Mouse (Mus musculus): ENCODE data around the gene Mettl26. TPM values are rescaled to one million over a fixed set of nuclear protein-coding genes. Genes with fewer than 3 reads are reported as not detected.

Mettl26 gene
- polyA plus RNA-seq, 1 experiment from 2014 or later: 50.7 TPM

DNA sequence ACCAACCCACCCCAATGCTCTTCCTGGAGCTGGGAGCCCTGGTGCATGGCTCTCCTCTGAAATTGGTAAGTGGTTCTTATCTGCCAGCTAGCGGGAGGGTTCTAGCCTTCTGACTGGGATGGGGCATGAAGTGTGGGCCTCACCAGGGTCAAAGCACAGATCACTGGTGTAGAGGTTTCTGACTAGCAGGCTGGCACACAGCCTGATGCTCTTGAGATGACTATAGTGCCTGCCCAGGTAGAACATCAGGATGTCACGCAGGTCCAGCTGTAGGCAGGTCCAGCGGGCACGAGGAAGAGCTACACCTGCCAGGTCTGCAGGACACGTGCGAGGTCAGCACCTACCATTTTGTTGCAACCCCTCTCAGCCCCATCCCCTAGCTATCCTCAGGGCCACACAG, 14.6 kb upstream of the Mettl26 start:
- no peak overlapping the region for H3K4me2 ChIP-seq (replicated peaks; ENCODE audit: low read depth, low read length)
- peaks cover 4% of the 10 kb centered on the region; the same call in 1 of the 2 replicates for H3K4me1 ChIP-seq (ENCODE audit: insufficient read depth, low read depth, low read length)
- H3K36me3 ChIP-seq (ENCODE audit: insufficient read depth, low read length): no peaks in the 10 kb centered on the region
- H3K9ac ChIP-seq (replicated peaks; ENCODE audit: low read depth): no peak overlapping the region
- no peak overlapping the region for H3K4me3 ChIP-seq (ENCODE audit: low read depth, low read length)
- ATAC-seq: no peak
- no peaks in the 10 kb centered on the region for H3K27me3 ChIP-seq (replicated peaks; ENCODE audit: insufficient read depth, low read length)
- no peaks in the 10 kb centered on the region for H3K9me3 ChIP-seq (ENCODE audit: low read length)
- 90% methylated on average over 6 of the region's 6 CpGs for WGBS
- no peak for TF ChIP-seq CTCF (IDR thresholded peaks at IDR 0.05)
- TF ChIP-seq EP300 (IDR thresholded peaks at IDR 0.05): no peak
- H3K27ac ChIP-seq (ENCODE audit: low read length): no peak overlapping the region
- no peak for DNase-seq (ENCODE audit: low spot score)

GRCm38 (mm10) chr17:25860832-25861703, 13.8 kb upstream of the Mettl26 start, which contains the start of gene Wdr90:
TSS of gene Wdr90 (minus strand) at chr17:25861501.
- Histone ChIP-seq H3K9me3 (ENCODE audit: low read length) (no peaks in the 10 kb centered on the region), H3K27ac (ENCODE audit: low read length) (peak within 1 kb of the TSS; percentile 71), H3K4me2 (replicated peaks; ENCODE audit: low read depth, low read length) (peak within 1 kb of the TSS; percentile 92), H3K4me3 (ENCODE audit: low read depth, low read length) (peak within 1 kb of the TSS; percentile 58), H3K4me1 (ENCODE audit: insufficient read depth, low read depth, low read length) (peaks cover 4% of the 10 kb centered on the region; the same call in 1 of the 2 replicates), H3K36me3 (ENCODE audit: insufficient read depth, low read length) (no peaks in the 10 kb centered on the region), H3K27me3 (replicated peaks; ENCODE audit: insufficient read depth, low read length) (no peaks in the 10 kb centered on the region), H3K9ac (replicated peaks; ENCODE audit: low read depth) (peak within 1 kb of the TSS; percentile 55)
- ATAC-seq (peak; percentile 98), DNase-seq (ENCODE audit: low spot score) (peak; percentile 96)
- TF ChIP-seq CTCF (IDR thresholded peaks at IDR 0.05) (peak; percentile 58), EP300 (IDR thresholded peaks at IDR 0.05) (no peak)
- 6% methylated on average over 61 of the region's 65 CpGs for WGBS

DNA sequence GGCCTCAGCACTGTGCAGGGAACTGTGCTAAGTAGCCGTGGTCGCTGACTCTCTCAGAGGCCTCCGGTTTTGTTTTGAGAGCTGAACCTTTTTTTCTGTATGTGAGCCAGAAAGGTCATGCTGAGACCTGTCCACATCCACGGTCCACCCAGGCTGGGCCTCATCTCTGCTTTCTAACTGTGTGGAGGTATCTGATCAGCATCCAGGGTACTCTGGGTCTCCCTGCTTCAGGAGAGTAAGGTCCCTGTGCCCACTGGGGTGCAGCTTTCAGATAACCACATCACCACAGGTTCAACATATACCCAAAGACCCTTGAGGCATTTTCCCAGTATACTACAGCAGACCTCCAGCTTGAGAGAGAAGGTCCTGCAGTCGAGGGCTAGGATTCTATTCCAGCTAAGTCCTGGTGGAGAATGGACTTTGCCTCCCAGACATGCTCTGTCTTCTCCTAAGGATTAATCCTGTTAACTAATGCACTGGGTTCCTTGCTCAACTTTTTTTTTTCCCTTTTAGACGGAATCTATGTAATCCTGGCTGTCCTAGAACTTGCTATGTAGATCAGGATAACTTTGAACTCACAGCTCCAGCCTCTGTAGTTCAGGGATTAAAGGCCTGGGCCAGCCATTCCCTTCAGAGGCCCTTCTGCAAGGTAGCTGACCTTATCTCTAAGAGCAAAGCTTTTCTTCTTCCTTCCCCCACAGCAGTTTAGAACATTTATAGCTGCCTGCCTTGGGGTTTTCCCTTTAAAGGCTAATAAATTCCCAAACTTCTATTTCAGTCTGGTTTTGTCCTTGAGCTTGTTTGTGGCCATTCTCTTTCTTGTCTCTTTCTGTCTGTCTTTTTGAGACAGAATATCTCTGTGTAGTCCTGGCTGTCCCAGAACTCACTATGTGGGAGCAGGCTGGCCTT, 12.9 kb upstream of the Mettl26 start:
- no peak; the same call in 1 of the 2 replicates for ATAC-seq
- H3K27ac ChIP-seq (ENCODE audit: low read length): peak overlapping the region; percentile 71

DNA sequence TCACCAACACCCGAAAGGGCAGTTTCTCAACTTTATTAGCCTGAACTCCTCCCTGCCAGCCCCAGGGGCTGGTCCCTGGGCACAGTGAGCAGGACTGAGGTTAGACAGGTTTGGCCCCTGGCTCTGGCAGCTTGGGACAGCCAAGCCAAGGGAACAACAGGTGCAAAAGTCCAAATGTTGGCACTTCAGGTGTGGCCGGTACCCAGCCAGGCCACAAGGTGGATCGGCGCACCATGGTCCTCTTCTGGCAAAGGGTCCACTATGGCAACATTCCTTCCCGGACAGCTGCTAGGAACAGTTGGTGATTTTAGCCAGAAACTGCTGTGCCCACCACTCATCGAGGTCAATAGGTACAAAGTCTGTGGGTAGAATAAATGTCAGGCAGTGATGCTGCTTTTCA, 11.2 kb upstream of the Mettl26 start:
- Histone ChIP-seq H3K27ac (ENCODE audit: low read length) (no peak overlapping the region), H3K9ac (replicated peaks; ENCODE audit: low read depth) (no peak overlapping the region), H3K4me2 (replicated peaks; ENCODE audit: low read depth, low read length) (no peak overlapping the region), H3K4me3 (ENCODE audit: low read depth, low read length) (no peak overlapping the region), H3K27me3 (replicated peaks; ENCODE audit: insufficient read depth, low read length) (no peaks in the 10 kb centered on the region), H3K36me3 (ENCODE audit: insufficient read depth, low read length) (no peaks in the 10 kb centered on the region), H3K9me3 (ENCODE audit: low read length) (no peaks in the 10 kb centered on the region), H3K4me1 (ENCODE audit: insufficient read depth, low read depth, low read length) (peaks cover 4% of the 10 kb centered on the region; the same call in 1 of the 2 replicates)
- 84% methylated on average over 6 of the region's 6 CpGs for WGBS
- ATAC-seq (no peak), DNase-seq (ENCODE audit: low spot score) (no peak)
- TF ChIP-seq CTCF (IDR thresholded peaks at IDR 0.05) (no peak), EP300 (IDR thresholded peaks at IDR 0.05) (no peak)

More for the DNA sequence above, 12.9 kb upstream of the Mettl26 start:
- Histone ChIP-seq H3K36me3 (ENCODE audit: insufficient read depth, low read length) (no peaks in the 10 kb centered on the region), H3K4me2 (replicated peaks; ENCODE audit: low read depth, low read length) (peak overlapping the region; percentile 92), H3K4me1 (ENCODE audit: insufficient read depth, low read depth, low read length) (peaks cover 4% of the 10 kb centered on the region; the same call in 1 of the 2 replicates), H3K9ac (replicated peaks; ENCODE audit: low read depth) (peak overlapping the region; percentile 55), H3K9me3 (ENCODE audit: low read length) (no peaks in the 10 kb centered on the region), H3K4me3 (ENCODE audit: low read depth, low read length) (peak overlapping the region; percentile 58), H3K27me3 (replicated peaks; ENCODE audit: insufficient read depth, low read length) (no peaks in the 10 kb centered on the region)
- 11% methylated on average over 6 of the region's 6 CpGs for WGBS
- DNase-seq (ENCODE audit: low spot score): no peak
- TF ChIP-seq CTCF (IDR thresholded peaks at IDR 0.05) (no peak), EP300 (IDR thresholded peaks at IDR 0.05) (no peak)

DNA sequence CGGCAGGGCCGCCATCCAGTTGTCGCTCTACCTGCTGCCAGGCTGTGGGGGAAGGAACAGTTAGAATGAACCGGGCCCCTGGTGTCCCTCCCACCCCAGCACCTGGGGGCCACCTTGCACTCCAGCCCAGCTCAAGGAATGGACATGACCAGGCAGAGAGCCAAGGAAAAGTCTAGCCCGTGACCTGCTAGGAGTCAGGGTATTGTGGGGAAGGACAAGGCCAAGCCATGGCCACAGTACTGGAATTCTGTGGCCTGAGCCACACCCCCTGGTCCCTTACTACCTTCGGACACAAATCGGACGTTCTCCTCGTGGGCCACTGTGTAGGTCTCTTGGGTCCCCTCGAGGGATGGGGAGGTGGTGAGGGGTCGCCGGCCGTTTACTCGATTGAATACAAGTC, 10.6 kb upstream of the Mettl26 start:
- 91% methylated on average over 14 of the region's 14 CpGs for WGBS
- Histone ChIP-seq H3K27ac (ENCODE audit: low read length) (no peak overlapping the region), H3K9ac (replicated peaks; ENCODE audit: low read depth) (no peak overlapping the region), H3K27me3 (replicated peaks; ENCODE audit: insufficient read depth, low read length) (no peaks in the 10 kb centered on the region), H3K4me2 (replicated peaks; ENCODE audit: low read depth, low read length) (no peak overlapping the region), H3K36me3 (ENCODE audit: insufficient read depth, low read length) (no peaks in the 10 kb centered on the region), H3K4me1 (ENCODE audit: insufficient read depth, low read depth, low read length) (peaks cover 4% of the 10 kb centered on the region; the same call in 1 of the 2 replicates), H3K4me3 (ENCODE audit: low read depth, low read length) (no peak overlapping the region), H3K9me3 (ENCODE audit: low read length) (no peaks in the 10 kb centered on the region)
- DNase-seq (ENCODE audit: low spot score) (no peak), ATAC-seq (no peak)
- TF ChIP-seq CTCF (IDR thresholded peaks at IDR 0.05) (no peak), EP300 (IDR thresholded peaks at IDR 0.05) (no peak)

DNA sequence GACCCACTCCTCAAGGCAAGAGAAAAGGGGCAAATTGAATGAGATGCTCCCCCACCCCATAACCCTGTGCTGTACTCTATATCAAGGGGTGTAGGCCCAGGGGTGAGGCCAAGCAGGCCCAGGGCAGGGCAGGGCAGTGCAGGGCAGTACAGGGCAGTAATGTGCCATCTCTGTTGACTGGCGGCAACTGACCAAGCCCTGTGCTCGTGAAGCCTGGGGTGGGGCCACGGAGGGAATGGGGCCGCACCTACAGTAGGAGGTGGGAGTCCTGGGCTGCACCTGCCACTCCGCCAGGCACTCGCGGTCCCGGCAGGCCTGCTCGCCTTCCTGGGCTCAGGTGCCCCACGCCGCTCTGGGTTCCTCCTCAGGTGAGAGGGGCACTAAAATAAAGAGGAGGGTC, 9.6 kb upstream of the Mettl26 start:
- 84% methylated on average over 11 of the region's 11 CpGs for WGBS
- Histone ChIP-seq H3K27ac (ENCODE audit: low read length) (no peak overlapping the region), H3K36me3 (ENCODE audit: insufficient read depth, low read length) (no peaks in the 10 kb centered on the region), H3K4me2 (replicated peaks; ENCODE audit: low read depth, low read length) (no peak overlapping the region), H3K9me3 (ENCODE audit: low read length) (no peaks in the 10 kb centered on the region), H3K4me3 (ENCODE audit: low read depth, low read length) (no peak overlapping the region), H3K4me1 (ENCODE audit: insufficient read depth, low read depth, low read length) (peaks cover 4% of the 10 kb centered on the region; the same call in 1 of the 2 replicates), H3K27me3 (replicated peaks; ENCODE audit: insufficient read depth, low read length) (no peaks in the 10 kb centered on the region), H3K9ac (replicated peaks; ENCODE audit: low read depth) (no peak overlapping the region)
- no peak for TF ChIP-seq CTCF (IDR thresholded peaks at IDR 0.05)
- TF ChIP-seq EP300 (IDR thresholded peaks at IDR 0.05): no peak
- DNase-seq (ENCODE audit: low spot score): no peak
- no peak for ATAC-seq

All from lung, postnatal 0 days (tissue).